Mouse (Mus musculus) heart, embryonic 10.5 days (tissue): ENCODE measurements around the gene 4930402F06Rik. TPM values are rescaled to one million over a fixed set of nuclear protein-coding genes. Genes with fewer than 3 reads are reported as not detected.

Experiments
- DNase-seq: peaks from one replicate; pipeline ENCODE4 v3.0.0-alpha.2; 2017; ENCODE audit warnings: low spot score
- H3K27ac ChIP-seq: fragments of 300-500 bp; sonication (generic); 2 replicates; pipeline ENCODE4 v1.5.1; 2016; ENCODE audit warnings: mild to moderate bottlenecking
- H3K27me3 ChIP-seq: fragments of 300-500 bp; sonication (generic); 2 replicates; pipeline ENCODE4 v1.6.1; 2016; ENCODE audit warnings: mild to moderate bottlenecking; ENCODE audit not compliant: poor library complexity, insufficient read depth, severe bottlenecking
- H3K36me3 ChIP-seq: fragments of 300-500 bp; sonication (generic); 2 replicates; pipeline ENCODE4 v1.6.1; 2016; ENCODE audit warnings: mild to moderate bottlenecking, moderate library complexity
- H3K4me1 ChIP-seq: fragments of 300-500 bp; sonication (generic); 2 replicates; pipeline ENCODE4 v1.6.1; 2016; ENCODE audit warnings: mild to moderate bottlenecking
- H3K4me3 ChIP-seq: fragments of 300-500 bp; sonication (generic); 2 replicates; pipeline ENCODE4 v1.5.1; 2016; ENCODE audit warnings: mild to moderate bottlenecking, moderate library complexity
- H3K9me3 ChIP-seq: fragments of 300-500 bp; sonication (generic); 2 replicates; pipeline ENCODE4 v1.6.1; 2016; ENCODE audit warnings: mild to moderate bottlenecking, moderate library complexity
- WGBS: fragments of 180-500 bp; shearing (Covaris S2); methylation state at CpG from one replicate; pipeline ENCODE4 v1.1.7; 2016; 5-methylcytosine and 5-hydroxymethylcytosine counted together
- polyA plus RNA-seq: library from polyadenylated mRNA; unstranded; fragments of >200 nt; fragmentation: Nextera tagmentation; extraction: Ambion mirVana; gene quantifications from 2 replicates; pipeline ENCODE4 v1.2.1, GENCODE M21; 2016

The 4930402F06Rik gene
- polyA plus RNA-seq, 1 experiment from 2014 or later: not detected

- WGBS: 18% methylated on average over 6 of the region's 6 CpGs
- Histone ChIP-seq H3K27me3 (no peaks in the 10 kb centered on the region), H3K36me3 (no peaks in the 10 kb centered on the region), H3K9me3 (no peaks in the 10 kb centered on the region), H3K27ac (no peak overlapping the region), H3K4me1 (no peaks in the 10 kb centered on the region), H3K4me3 (no peak overlapping the region)
- DNase-seq: no peak
Measured at GRCm38 (mm10) chr2:35377600-35377999, 19.4 kb downstream of the 4930402F06Rik start.

- WGBS: 14% methylated on average over 3 of the region's 3 CpGs
Measured at GRCm38 (mm10) chr2:35373003-35373402, 24.0 kb downstream of the 4930402F06Rik start.

GRCm38 (mm10) chr2:35370686-35371085 is 26.3 kb downstream of the 4930402F06Rik start:
- H3K36me3 ChIP-seq: no peaks in the 10 kb centered on the region
- no peaks in the 10 kb centered on the region for H3K4me1 ChIP-seq
- no peak overlapping the region for H3K4me3 ChIP-seq
- H3K9me3 ChIP-seq: no peaks in the 10 kb centered on the region
- no peaks in the 10 kb centered on the region for H3K27me3 ChIP-seq
- no peak overlapping the region for H3K27ac ChIP-seq
- DNase-seq: no peak

More at GRCm38 (mm10) chr2:35373003-35373402, 24.0 kb downstream of the 4930402F06Rik start:
- H3K36me3 ChIP-seq: no peaks in the 10 kb centered on the region
- H3K4me1 ChIP-seq: no peaks in the 10 kb centered on the region
- DNase-seq: no peak
- H3K9me3 ChIP-seq: no peaks in the 10 kb centered on the region
- H3K27ac ChIP-seq: no peak overlapping the region
- no peaks in the 10 kb centered on the region for H3K27me3 ChIP-seq
- no peak overlapping the region for H3K4me3 ChIP-seq

GRCm38 (mm10) chr2:35367629-35368028 is 29.3 kb downstream of the 4930402F06Rik start, which contains the start of gene 4930568D16Rik:
Gene 4930568D16Rik (minus strand): TSS chr2:35367729.
- no peaks in the 10 kb centered on the region for H3K9me3 ChIP-seq
- H3K36me3 ChIP-seq: no peaks in the 10 kb centered on the region
- no peak within 1 kb of the TSS for H3K4me3 ChIP-seq
- no peak within 1 kb of the TSS for H3K27ac ChIP-seq
- 52% methylated on average over 2 of the region's 2 CpGs for WGBS
- no peaks in the 10 kb centered on the region for H3K4me1 ChIP-seq
- no peaks in the 10 kb centered on the region for H3K27me3 ChIP-seq
- no peak for DNase-seq

GRCm38 (mm10) chr2:35349184-35349583 is 47.8 kb downstream of the 4930402F06Rik start:
- no peaks in the 10 kb centered on the region for H3K4me1 ChIP-seq
- 48% methylated on average over 5 of the region's 5 CpGs for WGBS
- DNase-seq: no peak
- H3K27me3 ChIP-seq: no peaks in the 10 kb centered on the region
- H3K9me3 ChIP-seq: no peaks in the 10 kb centered on the region
- H3K27ac ChIP-seq: no peak overlapping the region
- H3K36me3 ChIP-seq: no peaks in the 10 kb centered on the region
- no peak overlapping the region for H3K4me3 ChIP-seq

GRCm38 (mm10) chr2:35345984-35346383 is 51.0 kb downstream of the 4930402F06Rik start:
- DNase-seq: no peak
- Histone ChIP-seq H3K27ac (no peak overlapping the region), H3K4me3 (no peak overlapping the region), H3K9me3 (no peaks in the 10 kb centered on the region), H3K4me1 (no peaks in the 10 kb centered on the region; the same call in 1 of the 2 replicates), H3K36me3 (no peaks in the 10 kb centered on the region), H3K27me3 (no peaks in the 10 kb centered on the region)
- 64% methylated on average over 2 of the region's 2 CpGs for WGBS

GRCm38 (mm10) chr2:35342605-35343004 is 54.4 kb downstream of the 4930402F06Rik start:
- Histone ChIP-seq H3K4me3 (no peak overlapping the region), H3K27ac (no peak overlapping the region), H3K27me3 (no peaks in the 10 kb centered on the region), H3K36me3 (no peaks in the 10 kb centered on the region), H3K9me3 (no peaks in the 10 kb centered on the region), H3K4me1 (no peaks in the 10 kb centered on the region; the same call in 1 of the 2 replicates)
- 76% methylated on average over 3 of the region's 3 CpGs for WGBS
- DNase-seq: no peak

GRCm38 (mm10) chr2:35338707-35339106 is 58.3 kb downstream of the 4930402F06Rik start:
- Histone ChIP-seq H3K9me3 (no peaks in the 10 kb centered on the region), H3K4me1 (peaks cover 20% of the 10 kb centered on the region), H3K27me3 (no peaks in the 10 kb centered on the region; the same call in 1 of the 2 replicates), H3K36me3 (no peaks in the 10 kb centered on the region), H3K27ac (no peak overlapping the region), H3K4me3 (no peak overlapping the region)
- DNase-seq: no peak
- 84% methylated on average over 6 of the region's 6 CpGs for WGBS

- peaks cover 20% of the 10 kb centered on the region for H3K4me1 ChIP-seq
- no peaks in the 10 kb centered on the region for H3K9me3 ChIP-seq
- H3K27me3 ChIP-seq: no peaks in the 10 kb centered on the region; the same call in 1 of the 2 replicates
- H3K4me3 ChIP-seq: no peak overlapping the region
- DNase-seq: no peak
- H3K27ac ChIP-seq: no peak overlapping the region
- H3K36me3 ChIP-seq: no peaks in the 10 kb centered on the region
- 62% methylated on average over 1 of the region's 1 CpGs for WGBS
Measured at GRCm38 (mm10) chr2:35338036-35338435, 58.9 kb downstream of the 4930402F06Rik start.

GRCm38 (mm10) chr2:35337419-35337818 is 59.6 kb downstream of the 4930402F06Rik start:
- Histone ChIP-seq H3K9me3 (no peaks in the 10 kb centered on the region), H3K27me3 (no peaks in the 10 kb centered on the region; the same call in 1 of the 2 replicates), H3K4me3 (peak overlapping the region; percentile 77), H3K36me3 (no peaks in the 10 kb centered on the region), H3K4me1 (peaks cover 20% of the 10 kb centered on the region), H3K27ac (peak overlapping the region; percentile 93)
- DNase-seq: no peak
- WGBS: 56% methylated on average over 10 of the region's 10 CpGs

GRCm38 (mm10) chr2:35336388-35337280 is 60.3 kb downstream of the 4930402F06Rik start, which contains the start of gene Stom:
Gene Stom (minus strand): TSS chr2:35336976.
- peak; percentile 100 for DNase-seq
- Histone ChIP-seq H3K36me3 (no peaks in the 10 kb centered on the region), H3K27ac (peak within 1 kb of the TSS; percentile 93), H3K4me1 (peaks cover 20% of the 10 kb centered on the region), H3K27me3 (no peaks in the 10 kb centered on the region; the same call in 1 of the 2 replicates), H3K4me3 (peak within 1 kb of the TSS; percentile 77), H3K9me3 (no peaks in the 10 kb centered on the region)
- under 1% methylated on average over 45 of the region's 45 CpGs for WGBS

- H3K36me3 ChIP-seq: no peaks in the 10 kb centered on the region
- peaks cover 20% of the 10 kb centered on the region for H3K4me1 ChIP-seq
- WGBS: 9% methylated on average over 7 of the region's 7 CpGs
- peak; percentile 54 for DNase-seq
- no peaks in the 10 kb centered on the region; the same call in 1 of the 2 replicates for H3K27me3 ChIP-seq
- no peaks in the 10 kb centered on the region for H3K9me3 ChIP-seq
- H3K27ac ChIP-seq: peak overlapping the region; percentile 93; the same call in 1 of the 2 replicates
- peak overlapping the region; percentile 77 for H3K4me3 ChIP-seq
Measured at GRCm38 (mm10) chr2:35335620-35336019, 61.4 kb downstream of the 4930402F06Rik start.

GRCm38 (mm10) chr2:35333670-35334069 is 63.3 kb downstream of the 4930402F06Rik start:
- no peaks in the 10 kb centered on the region for H3K9me3 ChIP-seq
- H3K36me3 ChIP-seq: no peaks in the 10 kb centered on the region
- DNase-seq: no peak
- no peaks in the 10 kb centered on the region; the same call in 1 of the 2 replicates for H3K27me3 ChIP-seq
- peaks cover 20% of the 10 kb centered on the region for H3K4me1 ChIP-seq
- H3K4me3 ChIP-seq: no peak overlapping the region
- H3K27ac ChIP-seq: no peak overlapping the region
